Mouse (Mus musculus) neutrophil, adult 59 days (primary cell): ENCODE measurements around the gene Sprr2a3. TPM values are rescaled to one million over a fixed set of nuclear protein-coding genes. Genes with fewer than 3 reads are reported as not detected.

Experiments used
- total RNA-seq, 2 experiments: library from RNA; stranded (reverse); gene quantifications; 1 replicate in 1 of 2; 2 replicates in 1 of 2; pipeline ENCODE4 v1.2.4; 2023

The Sprr2a3 gene
- total RNA-seq: not detected

DNA sequence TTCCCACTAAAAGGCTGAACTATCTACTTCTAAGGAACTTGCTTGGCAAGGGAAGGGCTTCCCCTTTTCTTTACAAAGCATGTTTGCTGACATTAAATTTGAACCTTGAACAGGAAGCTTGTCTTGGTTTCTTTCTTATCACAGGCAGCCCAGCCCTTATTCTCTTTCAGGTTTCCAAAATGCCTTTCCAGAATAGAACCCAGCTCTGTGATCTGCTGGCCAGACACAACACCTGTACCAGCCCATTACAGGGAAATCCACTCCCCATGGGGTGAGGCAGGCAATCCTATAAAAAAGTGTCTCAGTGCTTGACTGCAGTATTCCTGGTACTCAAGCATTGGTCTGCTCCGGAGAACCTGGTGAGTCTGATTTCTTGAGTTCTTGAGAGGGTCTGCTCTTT, at the start of gene Sprr2a3:
TSS of gene Sprr2a3 (plus strand) at position 317 of the 400 bp plus-strand sequence.

DNA sequence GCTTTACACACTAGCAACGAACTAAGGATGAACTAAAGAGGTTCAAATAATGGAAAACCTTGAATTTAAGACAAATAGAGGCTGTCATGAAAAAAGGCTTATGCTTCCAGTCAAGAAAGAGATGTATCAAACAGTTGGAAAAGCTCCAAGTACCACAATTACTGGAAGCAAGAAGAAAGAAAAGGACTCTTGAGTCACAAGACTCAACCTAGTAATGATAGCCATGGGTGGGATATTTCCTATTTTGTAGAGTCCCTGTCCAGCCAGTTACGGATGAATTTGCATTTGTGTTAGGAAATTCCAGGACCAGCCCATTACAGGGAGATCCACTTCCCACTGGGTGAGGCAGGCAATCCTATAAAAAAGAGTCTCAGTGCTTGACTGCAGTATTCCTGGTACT, 31.1 kb downstream of the Sprr2a3 start, which contains the start of gene Sprr2b:
TSS of gene Sprr2b (plus strand) at position 301 of the 400 bp plus-strand sequence.

DNA sequence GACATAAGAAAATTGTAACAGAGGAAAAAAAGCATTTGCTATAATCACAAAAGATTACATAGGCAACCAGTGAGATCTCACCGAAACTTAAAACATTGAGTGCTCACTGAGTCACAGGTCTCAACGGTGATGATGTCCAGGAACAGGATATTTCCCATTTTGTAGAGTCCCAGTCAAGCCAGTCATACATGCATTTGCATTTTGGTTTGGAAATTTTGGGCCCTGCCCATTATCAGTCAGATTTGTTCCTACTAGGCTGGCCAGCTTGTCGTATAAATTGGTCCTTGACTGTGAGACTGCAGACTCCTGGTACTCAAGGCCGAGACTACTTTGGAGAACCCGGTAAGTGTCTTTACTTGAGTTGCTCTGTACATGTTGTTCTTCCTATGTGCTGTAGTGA, 53.6 kb downstream of the Sprr2a3 start, which contains the start of gene Sprr2d:
TSS of gene Sprr2d (plus strand) at position 301 of the 400 bp plus-strand sequence.

Other genes with a start within 250 kb of the Sprr2a3 start
- not detected for gene Lor, start 202.3 kb upstream of the Sprr2a3 start, total RNA-seq
- gene Prr9, start 161.5 kb upstream of the Sprr2a3 start, total RNA-seq: not detected
- not detected for gene Lelp1, start 142.7 kb upstream of the Sprr2a3 start, total RNA-seq
- gene Sprr2a1, start 69.6 kb upstream of the Sprr2a3 start, total RNA-seq: not detected
- gene Sprr2a2, start 69.5 kb upstream of the Sprr2a3 start, total RNA-seq: not detected
- not detected for gene Sprr2b, start 31.2 kb downstream of the Sprr2a3 start, total RNA-seq
- not detected for gene Sprr2d, start 53.7 kb downstream of the Sprr2a3 start, total RNA-seq
- gene Sprr2e, start 66.7 kb downstream of the Sprr2a3 start, total RNA-seq: not detected
- gene Sprr2f, start 79.8 kb downstream of the Sprr2a3 start, total RNA-seq: not detected
- gene Sprr2h, start 100.3 kb downstream of the Sprr2a3 start, total RNA-seq: not detected
- not detected for gene Sprr2i, start 122.6 kb downstream of the Sprr2a3 start, total RNA-seq
- not detected for gene Sprr2j-ps, start 132.7 kb downstream of the Sprr2a3 start, total RNA-seq
- gene Gm9774, start 144.0 kb downstream of the Sprr2a3 start, total RNA-seq: 1 to 10 TPM in 1 of 2 experiments, under 1 TPM in 1; 0.66 to 1.4 TPM
- gene Sprr2k, start 147.2 kb downstream of the Sprr2a3 start, total RNA-seq: not detected
- not detected for gene Sprr1b, start 153.4 kb downstream of the Sprr2a3 start, total RNA-seq
- not detected for gene Sprr3, start 173.3 kb downstream of the Sprr2a3 start, total RNA-seq
- not detected for gene Sprr1a, start 200.5 kb downstream of the Sprr2a3 start, total RNA-seq
- gene Sprr4, start 215.1 kb downstream of the Sprr2a3 start, total RNA-seq: not detected
- not detected for gene 2310046K23Rik, start 249.1 kb downstream of the Sprr2a3 start, total RNA-seq